Mouse (Mus musculus): ENCODE measurements around the gene Flii. TPM values are rescaled to one million over a fixed set of nuclear protein-coding genes. Genes with fewer than 3 reads are reported as not detected.

Flii gene
- polyA plus RNA-seq (2015; fragmentation: Nextera tagmentation; extraction: Ambion mirVana), result 45.0 and 63.2 TPM in 2 replicates

GRCm38 (mm10) chr11:60726601-60727391 lies at the start of gene Flii:
Gene Flii (minus strand): TSS chr11:60727263.

GRCm38 (mm10) chr11:60728260-60728761 lies 1.2 kb upstream of the Flii start, which contains the start of gene Mief2:
Gene Mief2 (plus strand): TSS chr11:60728398.

DNA sequence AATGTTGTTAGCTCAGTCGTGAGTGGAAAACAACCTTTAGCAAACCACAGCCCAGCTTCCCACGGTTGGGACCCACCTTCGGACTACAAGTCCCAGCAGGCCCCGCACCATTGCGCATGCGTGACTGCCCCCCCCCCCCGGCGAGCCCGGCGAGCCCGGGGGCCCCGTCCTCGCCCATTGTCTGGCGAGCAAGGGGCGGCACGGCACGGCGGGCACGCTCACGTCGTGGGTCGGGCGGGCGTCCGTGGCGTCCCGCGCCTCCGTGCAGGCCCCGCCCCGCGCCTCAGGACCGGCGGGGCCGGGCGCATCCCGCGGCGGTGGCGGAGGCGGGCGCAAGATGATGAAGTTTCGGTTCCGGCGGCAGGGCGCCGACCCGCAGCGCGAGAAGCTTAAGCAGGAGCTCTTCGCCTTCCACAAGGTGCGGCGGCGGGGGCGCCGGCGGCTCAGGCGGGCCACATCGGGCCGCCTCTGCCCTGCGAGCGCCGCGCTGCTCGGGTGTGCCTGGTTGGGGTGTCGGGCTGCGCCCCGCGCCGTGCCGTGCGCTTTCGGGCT lies 27.5 kb downstream of the Flii start, which contains the start of gene Llgl1:
Gene Llgl1 (plus strand): TSS at position 200 of the 552 bp plus-strand sequence.

Small RNAs within 50 kb of the gene (microRNA-seq; reads per million reads assigned to microRNA genes)
- gene Mir5100 (ENCODE audit: borderline replicate concordance, insufficient number of aligned reads), result 3.2 reads per million

Other genes with a start within 250 kb of the Flii start
- gene Alkbh5, start 190.9 kb downstream of the Flii start, polyA plus RNA-seq (2015; fragmentation: Nextera tagmentation; extraction: Ambion mirVana), result 25.8 and 38.5 TPM in 2 replicates
- 19.4 and 21.3 TPM in 2 replicates for gene Llgl1, start 27.5 kb downstream of the Flii start, polyA plus RNA-seq (2015; fragmentation: Nextera tagmentation; extraction: Ambion mirVana)
- 10.6 and 21.4 TPM in 2 replicates for gene Mief2, start 1.1 kb upstream of the Flii start, polyA plus RNA-seq (2015; fragmentation: Nextera tagmentation; extraction: Ambion mirVana)
- 5.9 and 9.2 TPM in 2 replicates for gene Top3a, start 50.1 kb upstream of the Flii start, polyA plus RNA-seq (2015; fragmentation: Nextera tagmentation; extraction: Ambion mirVana)
- gene Smcr8, start 50.3 kb upstream of the Flii start, polyA plus RNA-seq (2015; fragmentation: Nextera tagmentation; extraction: Ambion mirVana), result 1.8 and 2.3 TPM in 2 replicates
- gene Shmt1, start 84.5 kb upstream of the Flii start, polyA plus RNA-seq (2015; fragmentation: Nextera tagmentation; extraction: Ambion mirVana), result 27.4 and 79.2 TPM in 2 replicates
- gene Dhrs7b, start 103.4 kb upstream of the Flii start, polyA plus RNA-seq (2015; fragmentation: Nextera tagmentation; extraction: Ambion mirVana), result 50.2 and 51.8 TPM in 2 replicates
- gene Tmem11, start 152.0 kb upstream of the Flii start, polyA plus RNA-seq (2015; fragmentation: Nextera tagmentation; extraction: Ambion mirVana), result 52.7 and 52.9 TPM in 2 replicates
- 11.1 and 12.3 TPM in 2 replicates for gene Natd1, start 187.5 kb upstream of the Flii start, polyA plus RNA-seq (2015; fragmentation: Nextera tagmentation; extraction: Ambion mirVana)
- gene Map2k3, start 204.8 kb upstream of the Flii start, polyA plus RNA-seq (2015; fragmentation: Nextera tagmentation; extraction: Ambion mirVana), result 47.7 and 99.6 TPM in 2 replicates

All from adrenal gland, postnatal 0 days (tissue).